Mouse (Mus musculus) liver, adult 2 months (tissue): ENCODE results near the gene Dmgdh.
A peak's percentile ranks its signal among the peaks of the same experiment; 100 is the strongest.

Source experiments
- CTCF ChIP-seq: fragments of 200-500 bp; IDR thresholded peaks from 2 replicates; pipeline ENCODE4 v1.5.1; 2011; ENCODE audit warnings: low read depth, low read length, control low read depth
- POLR2A ChIP-seq: fragments of 200-500 bp; IDR thresholded peaks from 2 replicates; pipeline ENCODE4 v1.6.1; 2011; ENCODE audit warnings: low read length, control low read depth; ENCODE audit not compliant: insufficient read depth; ENCODE audit errors: extremely low read depth

DNA sequence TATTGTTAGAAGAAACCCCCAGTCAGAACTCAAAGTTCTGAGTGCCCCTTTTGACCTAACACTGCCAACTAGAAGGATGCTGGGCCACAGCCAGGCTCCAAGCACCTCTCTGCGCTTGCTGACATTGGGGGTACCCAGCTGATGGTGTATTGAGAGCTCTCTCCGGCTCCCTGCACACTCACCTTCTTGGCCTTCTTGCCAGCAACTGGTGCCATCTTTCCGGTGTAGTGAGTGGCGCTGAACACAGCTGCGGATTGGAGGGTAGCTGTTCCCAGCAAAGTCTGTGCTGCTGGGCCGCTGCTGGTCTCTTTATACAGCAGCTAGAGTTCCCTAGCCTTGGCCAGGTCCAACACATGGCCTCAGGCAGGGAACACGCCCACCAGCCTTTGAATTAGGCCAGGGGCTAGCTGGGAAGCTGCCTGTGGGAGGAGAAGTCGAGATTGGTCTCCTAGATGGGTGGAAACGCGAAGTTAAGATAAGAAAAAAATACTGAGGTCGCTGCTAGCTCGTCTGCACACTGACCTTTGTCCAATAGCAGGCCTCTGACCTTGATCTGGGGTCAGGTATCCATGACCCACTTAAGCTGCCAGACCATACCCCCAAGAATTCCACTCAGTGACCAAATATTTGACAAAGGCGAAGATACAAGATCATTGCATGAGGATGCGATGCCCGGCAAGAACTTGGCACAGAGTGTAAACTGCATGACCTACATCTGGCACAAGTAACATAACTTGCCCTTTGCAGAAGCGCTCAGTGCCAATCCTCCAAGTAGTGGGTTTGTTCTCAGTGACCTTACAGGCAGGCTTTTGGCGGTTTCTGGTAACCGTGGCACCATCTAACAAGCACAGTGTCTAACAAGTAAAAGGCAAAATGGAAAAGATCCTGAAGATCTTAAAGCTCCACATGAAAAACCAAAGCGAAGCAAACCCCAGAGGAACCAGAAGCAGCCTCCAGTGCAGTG, 36.7 kb upstream of the Dmgdh start, which contains the start of gene Bhmt:
- TF ChIP-seq POLR2A (peak; percentile 92), CTCF (no peak)
